Comparison of ENCODE assay signal across 15 mouse cellular contexts in genomic region chr3:88470943-88471479, GRCm38 (mm10). TPM values are rescaled to one million over a fixed set of nuclear protein-coding genes. Genes with fewer than 3 reads are reported as not detected.
DNase-seq lines count a peak whose midpoint lies in the region; ATAC-seq and TF ChIP-seq lines count a peak whose summit lies in the region.
"Had no signal": no experiment of that assay in that cellular context is flagged by ENCODE, and none has a peak within 500 bp of the region (broad histone marks: within the 10 kb centered on the region; RNA-seq: fewer than 3 reads in every experiment).

No protein-coding gene starts in this region.

- no peaks in the 10 kb centered on the region for H3K27me3 ChIP-seq in Patski
- H3K27me3 ChIP-seq in embryonic facial prominence, embryonic 10.5 days (replicated peaks; ENCODE audit: low read depth, poor library complexity, severe bottlenecking) = no peaks in the 10 kb centered on the region
- no peaks in the 10 kb centered on the region for H3K27me3 ChIP-seq in liver, embryonic 14.5 days (ENCODE audit: control insufficient read depth, insufficient read depth, low read length)
- H3K27me3 ChIP-seq: embryonic facial prominence, embryonic 12.5 days had no signal

- POLR2A ChIA-PET in Patski (lab: Charles Lee) = interaction anchor here (3.4 kb wide), 1 partner anchor 63 kb away, joined by 24 read pairs; the partner anchor contains the start of gene Pmf1

- no peak for TF ChIP-seq EP300 in liver, embryonic 14.5 days (IDR thresholded peaks at IDR 0.05; ENCODE audit: low read depth)

- H3K9ac ChIP-seq in liver, embryonic 14.5 days (replicated peaks) = no peak overlapping the region
- H3K9ac ChIP-seq: embryonic facial prominence, embryonic 12.5 days; forebrain, embryonic 12.5 days; midbrain, embryonic 12.5 days had no signal

- peak overlapping the region; percentile 44; the same call in 1 of the 2 replicates for H3K27ac ChIP-seq in embryonic facial prominence, embryonic 10.5 days (replicated peaks)
- no peak overlapping the region for H3K27ac ChIP-seq in liver, embryonic 14.5 days
- H3K27ac ChIP-seq: embryonic facial prominence, embryonic 12.5 days; forebrain, embryonic 12.5 days; heart, adult 2 months; midbrain, embryonic 12.5 days had no signal

- H3K36me3 ChIP-seq in embryonic facial prominence, embryonic 10.5 days (replicated peaks) = no peaks in the 10 kb centered on the region
- H3K36me3 ChIP-seq in liver, embryonic 14.5 days (replicated peaks; ENCODE audit: control insufficient read depth, insufficient read depth, low read depth) = no peaks in the 10 kb centered on the region
- H3K36me3 ChIP-seq: embryonic facial prominence, embryonic 12.5 days; forebrain, embryonic 12.5 days; midbrain, embryonic 12.5 days had no signal

- H3K9me3 ChIP-seq in embryonic facial prominence, embryonic 10.5 days = 0 out of 2 replicates have a peak, but pooled peaks cover 4% of the 10 kb centered on the region
- H3K9me3 ChIP-seq in liver, embryonic 14.5 days (ENCODE audit: control insufficient read depth, low read length) = no peaks in the 10 kb centered on the region
- H3K9me3 ChIP-seq: embryonic facial prominence, embryonic 12.5 days; forebrain, embryonic 12.5 days; midbrain, embryonic 12.5 days had no signal

- peak; percentile 52 for ATAC-seq in Patski
- ATAC-seq in liver, embryonic 14.5 days (ENCODE audit: insufficient read depth) = peak; percentile 35; the same call in 1 of the 2 replicates

- TF ChIP-seq CTCF in Patski (IDR thresholded peaks at IDR 0.05) = peak; percentile 23
- TF ChIP-seq CTCF in liver, embryonic 14.5 days (IDR thresholded peaks at IDR 0.05; ENCODE audit: low read depth) = no peak

- CTCF ChIA-PET in Patski (lab: Charles Lee) = interaction anchor here (1.4 to 10.9 kb wide), 6 partner anchors 14 to 65 kb away, joined by 3 to 295 read pairs (median 9); partner anchors contain the start of gene Pmf1

- in situ Hi-C loops in Patski (cut with MboI; ENCODE audit: low pct_unique_long_range_greater_than_20kb) = loop anchor here (5.0 kb wide), 1 partner anchor 64 kb away; no protein-coding TSS in a partner anchor

- peak; percentile 92 for DNase-seq in Patski (ENCODE audit: low read depth, low spot score)
- no peak for DNase-seq in embryonic facial prominence, embryonic 10.5 days (ENCODE audit: low spot score)
- DNase-seq in kidney, adult 9 months = peak; percentile 81
- DNase-seq in liver, embryonic 14.5 days (ENCODE audit: low read depth in 3 of 3, low spot score in 3 of 3) = no peak
- no peak for DNase-seq in thymus, postnatal 14 days
- DNase-seq in adrenal gland, adult 18-20 months (ENCODE audit: low spot score in 2 of 2) = no peak
- no peak for DNase-seq in adrenal gland, adult 2 months
- DNase-seq: cerebellum, adult 2 months; heart, adult 2 months; lung, postnatal 36 days; right cerebral cortex, postnatal 4 days; thymus, postnatal 36 days had no signal

- H3K4me3 ChIP-seq in embryonic facial prominence, embryonic 10.5 days = no peak overlapping the region
- no peak overlapping the region for H3K4me3 ChIP-seq in liver, embryonic 14.5 days (ENCODE audit: insufficient read depth in 1 of 2, low read depth in 2 of 2, low read length in 2 of 2)
- H3K4me3 ChIP-seq: embryonic facial prominence, embryonic 12.5 days; forebrain, embryonic 12.5 days; heart, adult 2 months; midbrain, embryonic 12.5 days had no signal

- H3K4me2 ChIP-seq in liver, embryonic 14.5 days (ENCODE audit: low read depth) = no peak overlapping the region
- H3K4me2 ChIP-seq: embryonic facial prominence, embryonic 12.5 days; forebrain, embryonic 12.5 days; midbrain, embryonic 12.5 days had no signal

- peaks cover 20% of the 10 kb centered on the region for H3K4me1 ChIP-seq in embryonic facial prominence, embryonic 10.5 days
- H3K4me1 ChIP-seq in liver, embryonic 14.5 days (replicated peaks; ENCODE audit: control insufficient read depth in 2 of 2, insufficient read depth in 2 of 2, low read length in 1 of 2) = peaks cover 0 to 2% of the 10 kb centered on the region in 2 experiments; a peak in 2 of 4 replicates

- WGBS in embryonic facial prominence, embryonic 10.5 days = 36% methylated on average over 10 of the region's 10 CpGs
- 63% methylated on average over 10 of the region's 10 CpGs for WGBS in liver, embryonic 14.5 days (ENCODE audit: insufficient replicate concordance)

RNA-seq across cellular contexts. Expression of gene Sema4a, which starts 10.0 kb away (rescaled TPM):
- 6.6 TPM for polyA plus RNA-seq in Patski (2021)
- 5.9 and 7.1 TPM in 2 replicates for polyA plus RNA-seq in embryonic facial prominence, embryonic 10.5 days (2016; fragmentation: Nextera tagmentation; extraction: Ambion mirVana)
- polyA plus RNA-seq in liver, embryonic 14.5 days (2012; rRNA removed) = 12.7 and 17.8 TPM in 2 replicates
- 9.1 and 10.5 TPM in 2 replicates for polyA plus RNA-seq in liver, embryonic 14.5 days (2014; fragmentation: Nextera tagmentation; extraction: Ambion mirVana)
- total RNA-seq in adrenal gland, adult 18-20 months (2021) = 10 to 100 TPM; 12.6 to 23.6 TPM
- total RNA-seq in adrenal gland, adult 2 months (2021) = 10 to 100 TPM in 1 of 2 experiments, 1 to 10 TPM in 1; 8.8 to 14.3 TPM
- 31.8 and 42.4 TPM in 2 replicates for polyA plus RNA-seq in adrenal gland, adult 2 months (2012; rRNA removed)

RNA-seq across cellular contexts. Expression of gene Lmna, which starts 38.7 kb away (rescaled TPM):
- 401 TPM for polyA plus RNA-seq in Patski (2021)
- polyA plus RNA-seq in embryonic facial prominence, embryonic 10.5 days (2016; fragmentation: Nextera tagmentation; extraction: Ambion mirVana) = 15.2 and 17.9 TPM in 2 replicates
- polyA plus RNA-seq in liver, embryonic 14.5 days (2012; rRNA removed) = 45.2 and 58.7 TPM in 2 replicates
- polyA plus RNA-seq in liver, embryonic 14.5 days (2014; fragmentation: Nextera tagmentation; extraction: Ambion mirVana) = 115 and 132 TPM in 2 replicates
- total RNA-seq in adrenal gland, adult 18-20 months (2021) = 100 to 1,000 TPM; 106 to 137 TPM
- total RNA-seq in adrenal gland, adult 2 months (2021) = 100 to 1,000 TPM in 1 of 2 experiments, 10 to 100 TPM in 1; 78.2 to 158 TPM
- 170 and 236 TPM in 2 replicates for polyA plus RNA-seq in adrenal gland, adult 2 months (2012; rRNA removed)

RNA-seq across cellular contexts. Expression of gene Slc25a44, which starts 46.1 kb away (rescaled TPM):
- 42.6 TPM for polyA plus RNA-seq in Patski (2021)
- polyA plus RNA-seq in embryonic facial prominence, embryonic 10.5 days (2016; fragmentation: Nextera tagmentation; extraction: Ambion mirVana) = 17.5 and 17.6 TPM in 2 replicates
- 8.8 and 9.2 TPM in 2 replicates for polyA plus RNA-seq in liver, embryonic 14.5 days (2012; rRNA removed)
- 9.9 and 11.7 TPM in 2 replicates for polyA plus RNA-seq in liver, embryonic 14.5 days (2014; fragmentation: Nextera tagmentation; extraction: Ambion mirVana)
- 10 to 100 TPM; 56.0 to 66.6 TPM for total RNA-seq in adrenal gland, adult 18-20 months (2021)
- 10 to 100 TPM; 51.1 to 59.4 TPM for total RNA-seq in adrenal gland, adult 2 months (2021)
- 40.7 and 40.9 TPM in 2 replicates for polyA plus RNA-seq in adrenal gland, adult 2 months (2012; rRNA removed)

Comparison
In these comparisons a context has a peak if more than half of its experiments do, and no peak if none do; other contexts are left out.
1. DNase-seq: peak in Patski (single experiment) and kidney, adult 9 months (single experiment); none in embryonic facial prominence, embryonic 10.5 days (single experiment), liver, embryonic 14.5 days (0 of 3), thymus, postnatal 14 days (single experiment), adrenal gland, adult 18-20 months (0 of 2) and adrenal gland, adult 2 months (single experiment).